Mouse (Mus musculus) stomach, postnatal 0 days (tissue): ENCODE results near the gene Sytl1. TPM values are rescaled to one million over a fixed set of nuclear protein-coding genes. Genes with fewer than 3 reads are reported as not detected.

ENCODE experiments used
- ATAC-seq: fragments of 200-750 bp; cut with Nextera tagmentation; 2 replicates; pipeline ENCODE4 v1.8.0; 2017; ENCODE audit not compliant: low FRiP score, low TSS enrichment
- DNase-seq: peaks from one replicate; pipeline ENCODE4 v3.0.0-alpha.2; 2016; ENCODE audit warnings: low spot score
- H3K27ac ChIP-seq: fragments of 300-500 bp; sonication (generic); replicated peaks from 2 replicates; pipeline ENCODE4 v1.5.1; 2014; ENCODE audit warnings: mild to moderate bottlenecking, control low read depth
- H3K27me3 ChIP-seq: fragments of 300-500 bp; sonication (generic); 2 replicates; pipeline ENCODE4 v1.6.1; 2014; ENCODE audit warnings: low read length; ENCODE audit not compliant: control insufficient read depth, insufficient read depth
- H3K36me3 ChIP-seq: fragments of 300-500 bp; sonication (generic); 2 replicates; pipeline ENCODE4 v1.6.1; 2014; ENCODE audit warnings: low read length, mixed read lengths; ENCODE audit not compliant: control insufficient read depth, insufficient read depth
- H3K4me1 ChIP-seq: fragments of 300-500 bp; sonication (generic); replicated peaks from 2 replicates; pipeline ENCODE4 v1.6.1; 2014; ENCODE audit warnings: antibody characterized with exemption; ENCODE audit not compliant: control insufficient read depth, insufficient read depth
- H3K4me2 ChIP-seq: fragments of 300-500 bp; sonication (generic); replicated peaks from 2 replicates; pipeline ENCODE4 v1.6.1; 2014; ENCODE audit warnings: low read depth, mild to moderate bottlenecking, control low read depth, moderate library complexity
- H3K4me3 ChIP-seq: fragments of 300-500 bp; sonication (generic); 2 replicates; pipeline ENCODE4 v1.5.1; 2014; ENCODE audit warnings: low read depth, low read length, control low read depth
- H3K9ac ChIP-seq: fragments of 300-500 bp; sonication (generic); 2 replicates; pipeline ENCODE4 v1.6.1; 2014; ENCODE audit warnings: mild to moderate bottlenecking, low read length, control low read depth, mixed read lengths
- H3K9me3 ChIP-seq: fragments of 300-500 bp; sonication (generic); 2 replicates; pipeline ENCODE4 v1.6.1; 2016; ENCODE audit warnings: low read length; ENCODE audit not compliant: control insufficient read depth
- CTCF ChIP-seq: IDR thresholded peaks from 2 replicates; pipeline ENCODE4 v1.5.1; 2016; ENCODE audit warnings: antibody characterized with exemption, low read depth, mild to moderate bottlenecking, moderate library complexity
- EP300 ChIP-seq: optimal IDR thresholded peaks from 2 replicates; pipeline ENCODE3; 2016; ENCODE audit warnings: antibody characterized with exemption
- WGBS: fragments of 180-500 bp; shearing (Covaris S2); extraction: QIAGEN DNeasy Blood & Tissue Kit; methylation state at CpG from one replicate; pipeline ENCODE4 v1.1.7; 2014; 5-methylcytosine and 5-hydroxymethylcytosine counted together
- polyA plus RNA-seq: library from polyadenylated mRNA; unstranded; fragments of >200 nt; fragmentation: Nextera tagmentation; extraction: Ambion mirVana; gene quantifications from 2 replicates; pipeline ENCODE4 v1.2.1, GENCODE M21; 2015

The Sytl1 gene
- polyA plus RNA-seq, 1 experiment from 2014 or later = 93.5 TPM

DNA sequence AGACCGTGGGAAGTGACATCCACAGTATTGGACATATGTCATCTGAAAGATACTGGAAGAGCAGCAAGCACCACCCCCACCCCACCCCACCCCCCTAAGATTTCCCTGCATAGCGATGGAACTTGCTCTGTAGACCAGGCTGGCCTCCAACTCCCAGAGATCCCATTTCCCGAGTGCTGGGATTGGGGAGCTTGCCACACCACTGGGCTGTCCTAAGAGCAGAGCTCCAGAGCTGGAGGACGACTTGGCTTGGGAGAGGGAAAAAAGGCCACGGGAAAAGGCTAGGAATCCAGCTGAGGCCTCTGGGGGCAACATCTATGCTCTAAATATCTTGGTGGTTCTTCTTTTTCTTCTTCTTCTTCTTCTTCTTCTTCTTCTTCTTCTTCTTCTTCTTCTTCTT lies 28.1 kb downstream of the Sytl1 start:
- no peak for ATAC-seq
- Histone ChIP-seq H3K36me3 (no peaks in the 10 kb centered on the region), H3K9me3 (no peaks in the 10 kb centered on the region), H3K27ac (no peak overlapping the region), H3K27me3 (no peaks in the 10 kb centered on the region), H3K4me2 (no peak overlapping the region), H3K4me3 (no peak overlapping the region), H3K9ac (no peak overlapping the region), H3K4me1 (no peaks in the 10 kb centered on the region)
- TF ChIP-seq CTCF = no peak
- DNase-seq = no peak
- WGBS = 52% methylated on average over 5 of the region's 5 CpGs

DNA sequence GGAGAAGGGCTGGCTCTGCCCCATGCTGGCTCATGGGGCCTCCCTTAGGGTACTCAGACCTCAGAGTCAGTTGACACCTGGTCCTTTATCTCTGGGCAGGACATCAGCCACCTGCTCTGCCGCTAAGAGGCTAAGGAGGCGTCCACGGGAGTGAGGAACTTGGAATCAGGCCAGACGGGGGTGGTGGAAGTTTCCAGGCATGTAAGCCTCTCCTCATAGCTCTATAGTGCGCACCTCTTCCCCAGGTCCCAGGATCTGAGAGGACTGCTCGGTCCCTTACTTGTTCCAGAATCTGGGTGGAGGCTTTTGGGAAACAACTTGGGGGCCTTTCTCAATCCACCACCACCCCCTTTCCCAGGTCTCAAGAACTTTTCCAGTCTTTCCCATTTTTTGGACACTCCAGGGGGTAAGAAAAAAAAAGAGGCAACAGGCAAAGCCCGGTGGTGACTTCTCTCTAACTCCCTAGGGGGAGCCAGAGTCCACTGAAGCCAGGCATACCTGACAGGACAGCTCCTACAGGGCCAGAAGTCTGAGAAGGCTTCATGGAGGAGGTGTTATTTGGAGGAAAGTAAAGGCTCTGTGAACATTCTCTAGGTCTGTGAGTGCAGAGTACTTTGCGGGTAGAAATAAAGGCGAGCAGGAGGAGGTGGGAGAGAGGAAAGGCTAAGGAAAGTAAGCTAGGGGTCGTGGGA lies 29.5 kb downstream of the Sytl1 start:
- Histone ChIP-seq H3K4me2 (no peak overlapping the region), H3K27ac (no peak overlapping the region), H3K27me3 (no peaks in the 10 kb centered on the region), H3K4me3 (no peak overlapping the region), H3K36me3 (no peaks in the 10 kb centered on the region), H3K9me3 (no peaks in the 10 kb centered on the region), H3K9ac (no peak overlapping the region), H3K4me1 (no peaks in the 10 kb centered on the region)
- DNase-seq = peak; percentile 59
- WGBS = 27% methylated on average over 10 of the region's 10 CpGs
- TF ChIP-seq EP300 (no peak), CTCF (peak; percentile 81)
- no peak for ATAC-seq

DNA sequence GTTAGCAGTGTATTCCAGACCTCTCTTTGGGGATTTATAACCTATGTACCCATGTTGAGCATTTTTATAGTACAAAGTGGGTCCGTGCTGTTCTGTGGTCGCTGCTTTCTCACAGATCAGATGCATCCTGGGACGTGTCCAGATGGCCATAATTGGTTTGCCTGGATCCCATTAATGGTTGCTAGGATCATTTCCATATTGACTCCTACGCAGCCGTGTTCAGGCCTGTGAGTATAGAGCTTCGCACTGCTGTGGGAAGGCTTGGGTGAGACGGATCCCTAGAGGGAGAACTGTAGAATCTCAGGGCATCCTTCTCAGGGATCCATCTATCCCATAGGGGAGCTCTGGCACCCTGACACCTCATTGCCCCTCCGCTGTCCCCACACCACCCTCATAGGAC lies 33.3 kb downstream of the Sytl1 start:
- H3K9me3 ChIP-seq = no peaks in the 10 kb centered on the region
- H3K4me1 ChIP-seq = no peaks in the 10 kb centered on the region
- ATAC-seq (no peak), DNase-seq (no peak)
- H3K27me3 ChIP-seq = no peaks in the 10 kb centered on the region
- H3K4me3 ChIP-seq = no peak overlapping the region
- no peak overlapping the region for H3K4me2 ChIP-seq
- no peaks in the 10 kb centered on the region for H3K36me3 ChIP-seq
- no peak overlapping the region for H3K27ac ChIP-seq
- TF ChIP-seq EP300 (no peak), CTCF (no peak)
- H3K9ac ChIP-seq = no peak overlapping the region
- WGBS = 84% methylated on average over 8 of the region's 8 CpGs

DNA sequence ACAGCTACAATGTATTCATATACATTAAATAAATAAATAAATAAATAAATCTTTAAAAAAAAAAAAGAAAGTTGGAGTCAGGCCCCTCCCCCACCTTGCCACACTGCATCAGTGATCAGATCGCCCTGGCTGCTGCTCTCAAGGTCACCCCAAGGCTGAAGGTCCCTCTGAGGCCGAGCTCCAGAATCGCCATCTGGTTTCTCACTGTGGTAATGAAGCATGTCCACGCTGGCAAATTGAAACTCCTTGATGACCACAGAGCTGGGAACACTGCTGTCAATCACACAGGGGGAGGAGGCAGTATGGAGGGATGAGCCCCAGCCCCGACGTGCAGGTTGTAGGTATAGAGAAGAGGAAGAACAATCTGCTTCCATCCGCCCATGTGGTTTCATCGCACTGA lies 35.3 kb downstream of the Sytl1 start:
- ATAC-seq = no peak
- WGBS = 77% methylated on average over 8 of the region's 8 CpGs

DNA sequence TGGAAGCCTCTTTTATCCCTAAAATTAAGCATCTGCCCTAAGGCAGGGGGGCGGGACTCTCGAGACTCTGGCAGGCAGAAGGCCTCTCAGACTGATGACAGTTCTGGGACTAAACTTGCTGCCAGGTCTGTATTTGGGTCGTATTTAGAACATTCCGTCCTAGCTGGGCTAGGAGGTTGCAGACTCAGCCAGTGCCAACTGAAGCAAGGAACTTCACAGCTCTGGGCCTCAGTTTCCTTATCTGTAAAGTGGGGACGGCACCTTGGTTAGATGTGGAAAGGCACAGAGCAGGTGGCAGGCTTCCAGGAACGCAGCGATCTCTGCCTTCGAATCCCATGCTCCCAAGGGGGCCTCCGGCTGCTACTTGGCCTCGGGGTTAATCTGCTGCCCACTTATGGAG lies 36.8 kb downstream of the Sytl1 start:
- no peak overlapping the region for H3K9ac ChIP-seq
- H3K4me2 ChIP-seq = no peak overlapping the region
- TF ChIP-seq CTCF (no peak), EP300 (no peak)
- 0 out of 2 replicates have a peak overlapping the region, but pooled peaks have one; percentile 8 for H3K27ac ChIP-seq
- H3K4me1 ChIP-seq = 0 out of 2 replicates have a peak, but pooled peaks cover 2% of the 10 kb centered on the region
- H3K9me3 ChIP-seq = no peaks in the 10 kb centered on the region
- WGBS = 57% methylated on average over 10 of the region's 10 CpGs
- H3K4me3 ChIP-seq = no peak overlapping the region
- no peaks in the 10 kb centered on the region for H3K36me3 ChIP-seq
- ATAC-seq (no peak), DNase-seq (no peak)
- H3K27me3 ChIP-seq = no peaks in the 10 kb centered on the region

More for the DNA sequence above, 35.3 kb downstream of the Sytl1 start:
- H3K4me3 ChIP-seq = no peak overlapping the region
- TF ChIP-seq CTCF (no peak), EP300 (no peak)
- H3K4me1 ChIP-seq = 0 out of 2 replicates have a peak, but pooled peaks cover 2% of the 10 kb centered on the region
- no peaks in the 10 kb centered on the region for H3K9me3 ChIP-seq
- DNase-seq = no peak
- H3K9ac ChIP-seq = no peak overlapping the region
- H3K36me3 ChIP-seq = no peaks in the 10 kb centered on the region
- no peak overlapping the region for H3K27ac ChIP-seq
- no peak overlapping the region for H3K4me2 ChIP-seq
- no peaks in the 10 kb centered on the region for H3K27me3 ChIP-seq

DNA sequence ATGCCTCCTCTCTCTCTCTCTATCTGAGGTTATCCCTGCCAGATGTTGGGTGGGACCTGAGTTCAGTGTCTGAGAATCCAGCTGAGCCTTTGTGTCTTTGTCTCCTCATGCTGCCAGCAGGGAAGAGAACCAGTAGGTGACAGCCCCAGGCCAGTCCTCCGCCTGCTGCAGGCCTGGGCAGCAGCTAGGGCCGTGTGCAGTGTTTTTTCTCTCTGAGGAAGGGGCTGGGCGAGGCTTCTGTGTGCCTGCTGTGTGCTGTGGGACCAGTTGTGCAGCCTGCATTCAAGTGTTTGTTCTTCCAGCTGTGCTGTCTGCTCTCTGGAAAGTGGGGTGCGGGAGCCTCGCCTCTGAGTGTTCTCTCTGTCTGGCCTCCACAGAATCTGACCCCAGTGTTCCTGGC lies 39.0 kb downstream of the Sytl1 start:
- Histone ChIP-seq H3K4me2 (no peak overlapping the region), H3K9ac (no peak overlapping the region), H3K27ac (peak overlapping the region; percentile 45; the same call in 1 of the 2 replicates), H3K9me3 (no peaks in the 10 kb centered on the region), H3K36me3 (no peaks in the 10 kb centered on the region), H3K27me3 (no peaks in the 10 kb centered on the region), H3K4me3 (no peak overlapping the region), H3K4me1 (0 out of 2 replicates have a peak, but pooled peaks cover 2% of the 10 kb centered on the region)
- TF ChIP-seq EP300 (no peak), CTCF (no peak)
- WGBS = 45% methylated on average over 5 of the region's 5 CpGs
- 0 out of 2 replicates have a peak, but pooled peaks have one; percentile 28 for ATAC-seq
- DNase-seq = peak; percentile 44
